Mouse (Mus musculus): Measurements from ENCODE around the gene Dag1. TPM values are rescaled to one million over a fixed set of nuclear protein-coding genes. Genes with fewer than 3 reads are reported as not detected.
A peak's percentile ranks its signal among the peaks of the same experiment; 100 is the strongest.
"Not testable (repeated sequence)": the region's sequence is repeated elsewhere in the genome, so short reads cannot be mapped to it uniquely, and the experiment has no call there.

Dag1 gene
- polyA plus RNA-seq, 2 experiments from 2014 or later = 2.6 to 5.6 TPM

GRCm38 (mm10) chr9:108223633-108224032, 40.1 kb downstream of the Dag1 start:
- no peak for ATAC-seq

- no peak for ATAC-seq
Measured at GRCm38 (mm10) chr9:108221566-108221965, 42.2 kb downstream of the Dag1 start.

GRCm38 (mm10) chr9:108220380-108220774, 43.4 kb downstream of the Dag1 start:
- ATAC-seq = no peak

GRCm38 (mm10) chr9:108219766-108220379, 43.9 kb downstream of the Dag1 start:
- no peak for ATAC-seq

GRCm38 (mm10) chr9:108217936-108218543, 45.7 kb downstream of the Dag1 start:
- no peak for ATAC-seq

GRCm38 (mm10) chr9:108217406-108217805, 46.4 kb downstream of the Dag1 start:
- no peak for ATAC-seq

GRCm38 (mm10) chr9:108213105-108213504, 50.7 kb downstream of the Dag1 start:
- no peak for ATAC-seq

- ATAC-seq = no peak
Measured at GRCm38 (mm10) chr9:108212426-108212825, 51.3 kb downstream of the Dag1 start.

- no peak for ATAC-seq
Measured at GRCm38 (mm10) chr9:108205571-108205901, 58.2 kb downstream of the Dag1 start.

- no peak for ATAC-seq
Measured at GRCm38 (mm10) chr9:108204884-108205570, 58.7 kb downstream of the Dag1 start.

- peak; percentile 42 for ATAC-seq
Measured at GRCm38 (mm10) chr9:108203015-108203414, 60.7 kb downstream of the Dag1 start.

- no peak for ATAC-seq
Measured at GRCm38 (mm10) chr9:108202169-108202568, 61.6 kb downstream of the Dag1 start.

GRCm38 (mm10) chr9:108201160-108201559, 62.6 kb downstream of the Dag1 start:
- peak; percentile 96 for ATAC-seq

GRCm38 (mm10) chr9:108198621-108199020, 65.1 kb downstream of the Dag1 start:
- no peak for ATAC-seq

- no peak for ATAC-seq
Measured at GRCm38 (mm10) chr9:108196920-108197677, 66.7 kb downstream of the Dag1 start.

- not testable (repeated sequence) for ATAC-seq
Measured at GRCm38 (mm10) chr9:108196222-108196621, 67.5 kb downstream of the Dag1 start.

- ATAC-seq = no peak
Measured at GRCm38 (mm10) chr9:108189787-108190679, 73.7 kb downstream of the Dag1 start, which contains the start of gene Bsn. Bsn (minus strand) TSS chr9:108190384.

GRCm38 (mm10) chr9:108189488-108189786, 74.3 kb downstream of the Dag1 start:
- no peak for ATAC-seq

GRCm38 (mm10) chr9:108189023-108189422, 74.7 kb downstream of the Dag1 start:
- ATAC-seq = no peak

- ATAC-seq = no peak
Measured at GRCm38 (mm10) chr9:108188511-108188910, 75.2 kb downstream of the Dag1 start.

- ATAC-seq = no peak
Measured at GRCm38 (mm10) chr9:108187616-108188015, 76.1 kb downstream of the Dag1 start.

GRCm38 (mm10) chr9:108185786-108186185, 78.0 kb downstream of the Dag1 start:
- ATAC-seq = no peak
